Mouse (Mus musculus) CD8-positive naive resting alpha-beta T cell, adult 2 months (primary cell): ENCODE results near the gene Olfr1367.

Experiments used
- DNase-seq, 2 experiments: peaks; one replicate each; pipeline ENCODE4 v3.0.0; 2022; ENCODE audit warnings: low read depth in 2 of 2, low spot score in 2 of 2

The Olfr1367 gene

DNA sequence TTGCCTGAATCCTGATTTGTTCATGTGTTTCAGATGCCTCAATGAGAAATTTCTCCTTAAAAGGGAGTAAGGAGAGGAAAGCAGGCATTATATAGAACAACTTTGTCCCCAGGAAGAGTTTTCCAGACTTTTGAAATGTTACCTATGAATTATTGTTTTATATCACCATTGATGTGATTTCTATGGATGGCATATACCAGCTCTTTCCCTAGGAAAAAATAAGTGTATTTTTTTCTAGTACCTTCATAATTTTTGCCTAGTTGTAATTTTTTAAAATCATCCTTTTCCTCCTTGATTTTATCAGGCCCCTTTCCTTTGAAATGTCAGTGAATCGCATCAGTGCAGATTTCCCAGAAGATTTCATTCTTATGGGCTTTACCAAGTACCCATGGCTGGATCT, at the start of gene Olfr1367:
TSS of gene Olfr1367 (plus strand) at position 301 of the 400 bp plus-strand sequence.
- no peak for DNase-seq

- no peak for DNase-seq
These were observed 48.2 kb upstream of the Olfr1367 start for GRCm38 (mm10) chr13:21298557-21298956.

DNA sequence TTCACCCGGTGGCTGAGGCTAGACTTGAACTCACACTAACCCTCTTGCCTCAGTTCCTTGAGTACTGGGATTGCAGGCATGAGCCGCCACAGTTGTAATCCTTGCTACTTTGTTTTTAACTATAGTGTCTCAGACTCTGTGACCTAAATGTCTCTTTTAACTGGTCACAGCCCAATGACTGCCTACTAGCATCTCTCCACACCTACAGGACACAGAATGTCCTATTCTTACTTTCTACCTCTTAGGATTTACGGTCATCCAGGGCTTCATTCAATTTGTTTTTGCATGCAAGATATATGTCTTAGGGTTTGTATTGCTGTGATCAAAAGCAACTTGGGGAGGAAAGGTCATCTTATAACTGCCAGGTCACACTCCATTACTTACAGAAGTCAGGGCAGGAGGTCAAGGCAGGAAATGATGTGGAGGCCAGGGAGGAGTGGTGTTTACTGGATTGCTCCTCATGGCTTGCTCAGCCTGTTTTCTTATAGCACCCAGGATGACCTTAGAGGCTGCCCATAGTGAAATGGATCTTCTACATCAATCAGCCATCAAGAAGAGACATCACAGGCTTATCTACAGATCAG, 42.1 kb upstream of the Olfr1367 start:
- DNase-seq: no peak

- DNase-seq: no peak
These were observed 36.9 kb upstream of the Olfr1367 start for GRCm38 (mm10) chr13:21309788-21310187.

- no peak for DNase-seq
These were observed 34.8 kb upstream of the Olfr1367 start, which contains the start of gene Gpx6 for GRCm38 (mm10) chr13:21311926-21312325. Gene Gpx6 (plus strand): TSS chr13:21312125.

DNA sequence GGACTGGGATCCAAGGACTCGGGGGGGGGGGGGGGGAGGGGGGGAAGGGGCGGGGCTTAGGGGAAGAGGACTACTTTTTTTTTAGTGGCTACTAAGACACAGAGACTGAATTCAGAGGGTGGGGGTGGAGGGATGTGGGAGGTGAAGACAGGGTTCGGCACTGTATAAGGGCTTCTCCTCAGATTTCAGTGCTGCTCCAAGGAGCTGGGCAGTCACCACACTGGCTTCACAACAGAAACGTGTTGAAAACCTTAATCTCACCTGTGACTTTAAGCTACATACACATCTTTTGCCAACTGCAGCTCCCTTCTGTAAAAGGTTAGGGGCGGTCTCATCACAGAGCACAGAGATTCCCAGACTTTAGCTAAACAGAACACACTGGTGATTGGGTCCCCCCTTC, 33.9 kb upstream of the Olfr1367 start:
- DNase-seq: no peak

- DNase-seq: no peak
These were observed 32.8 kb upstream of the Olfr1367 start for GRCm38 (mm10) chr13:21313903-21314302.

- DNase-seq: no peak
These were observed 26.4 kb upstream of the Olfr1367 start for GRCm38 (mm10) chr13:21320262-21320661.

DNA sequence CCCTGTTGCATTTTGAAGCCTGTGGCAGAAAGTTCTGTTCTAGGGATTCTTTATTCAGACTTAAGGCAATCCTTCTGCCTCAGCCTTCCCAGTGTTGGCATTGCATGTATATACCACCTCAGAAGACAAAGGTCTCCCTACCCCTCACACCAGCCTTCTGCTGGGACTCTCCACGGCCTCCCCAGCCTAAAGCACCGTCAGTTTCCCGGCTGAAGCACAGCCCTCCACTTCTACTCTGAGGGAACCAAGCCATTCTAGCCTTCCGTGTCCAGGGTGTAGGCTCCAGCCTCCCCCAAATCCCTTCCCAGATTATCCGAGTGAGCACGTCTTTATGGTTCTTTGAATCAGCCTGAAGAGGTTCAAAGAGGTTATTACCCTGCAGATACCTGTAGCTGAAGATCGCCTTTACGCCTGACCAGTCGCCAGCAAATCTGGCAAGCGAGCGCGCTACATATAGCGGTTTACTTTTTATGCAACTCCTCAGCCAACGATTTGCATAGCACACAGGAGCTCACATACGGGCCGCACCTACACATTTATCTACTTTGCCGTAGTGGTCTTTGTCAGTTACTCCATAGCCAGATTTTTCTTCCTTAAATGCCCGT, 24.7 kb upstream of the Olfr1367 start:
- DNase-seq: no peak

DNA sequence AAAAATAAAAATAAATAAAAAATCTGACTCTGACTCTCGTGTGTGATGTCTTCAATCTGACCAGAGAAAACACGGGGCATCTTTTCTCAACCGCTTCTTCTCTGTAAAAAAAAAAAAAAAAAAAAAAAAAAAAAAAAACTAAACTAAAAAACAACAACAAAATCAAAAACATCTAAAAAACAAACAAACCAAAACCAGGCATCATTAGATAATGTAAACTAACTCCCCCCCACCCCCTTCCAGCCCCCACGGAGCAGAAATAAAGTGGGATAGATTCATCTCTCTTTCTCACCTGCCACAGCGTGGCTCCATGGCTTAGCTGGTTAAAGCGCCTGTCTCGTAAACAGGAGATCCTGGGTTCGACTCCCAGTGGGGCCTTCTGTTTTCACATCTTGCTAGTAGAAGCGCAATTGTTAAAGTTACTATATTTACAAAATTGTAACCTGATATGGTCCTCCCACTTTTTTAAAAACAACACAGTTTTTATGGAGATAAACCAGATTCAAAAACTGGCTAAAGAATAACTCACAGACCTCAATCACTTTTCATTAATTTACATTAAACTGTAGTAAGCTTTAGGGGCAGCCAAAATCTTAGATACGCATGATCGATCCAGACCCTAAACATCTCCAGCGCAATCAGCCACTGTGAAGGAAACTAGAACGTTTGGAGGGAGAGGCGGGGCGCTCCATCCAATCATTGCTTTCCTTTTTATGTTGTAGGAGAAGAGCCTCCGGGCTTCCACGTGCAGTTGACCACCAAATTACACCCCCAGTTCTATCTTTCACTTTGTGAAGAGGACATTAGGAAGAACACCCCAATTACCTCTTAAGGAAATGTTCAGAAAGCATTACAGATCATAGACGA, 24.0 kb upstream of the Olfr1367 start:
- no peak for DNase-seq

DNA sequence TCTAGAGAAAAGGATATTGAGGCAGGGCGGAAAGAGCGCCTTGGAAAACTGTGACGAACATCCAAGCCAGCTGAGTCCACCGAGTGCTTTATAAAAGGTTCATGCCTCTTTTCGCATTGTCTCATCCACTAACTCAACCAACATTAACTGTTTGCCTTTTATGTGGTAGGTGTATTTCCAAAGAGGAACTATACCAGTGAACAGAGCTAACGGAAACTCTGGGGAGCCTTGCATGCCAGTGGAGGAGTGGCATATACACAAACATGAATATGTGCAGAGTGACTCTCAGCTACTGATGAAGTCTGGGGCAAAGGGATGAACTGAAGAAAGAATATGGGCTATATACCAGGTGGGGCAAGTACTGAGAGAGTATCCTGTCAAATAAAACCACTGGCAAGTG, 23.3 kb upstream of the Olfr1367 start:
- DNase-seq: no peak

DNA sequence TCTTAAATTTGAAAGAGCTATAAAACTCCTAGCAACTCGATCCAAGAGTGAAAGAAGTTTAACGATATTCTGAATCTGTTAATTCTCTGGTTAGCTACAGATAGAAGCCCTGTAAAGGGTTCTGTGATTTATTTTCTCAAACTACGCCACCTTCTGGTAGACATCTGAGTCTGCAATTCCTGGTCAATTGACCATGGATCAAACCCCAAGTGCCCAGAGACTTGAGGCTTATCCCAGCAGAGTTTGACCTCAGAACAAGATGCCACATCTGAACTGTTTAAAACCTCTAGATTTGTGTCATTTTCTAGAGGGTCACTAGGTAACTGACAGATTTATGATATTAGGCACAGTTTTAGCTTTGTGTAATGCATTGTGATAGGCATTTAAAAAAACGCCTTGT, 20.5 kb upstream of the Olfr1367 start:
- DNase-seq: no peak

DNA sequence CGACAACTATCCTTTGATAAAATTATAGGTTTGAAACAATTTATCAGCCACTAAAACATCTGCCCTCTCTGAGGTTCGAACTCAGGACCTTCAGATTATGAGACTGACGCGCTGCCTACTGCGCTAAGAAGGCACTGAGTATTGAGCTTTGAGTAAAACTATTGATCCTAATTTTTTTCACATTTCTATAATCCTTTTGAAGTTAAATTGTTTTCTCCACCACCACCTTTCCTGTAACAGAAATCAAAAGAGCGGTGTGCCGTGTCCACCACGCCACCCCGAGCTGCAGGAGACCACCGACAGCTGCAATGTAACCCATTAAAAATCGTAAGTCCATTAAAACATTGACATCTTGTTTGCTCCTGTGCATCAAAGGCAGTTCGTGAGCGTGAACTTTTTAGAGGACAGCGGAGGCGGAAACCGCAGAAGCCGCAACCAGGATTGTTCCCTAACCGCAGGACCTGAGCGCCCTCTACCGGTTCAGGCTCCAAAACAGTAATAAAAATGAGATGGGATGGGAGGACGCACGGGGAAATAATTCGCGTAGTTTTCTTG, 20.0 kb upstream of the Olfr1367 start:
- DNase-seq: peak in 1 of 2 experiments; percentile 4

GRCm38 (mm10) chr13:21327424-21327823, 19.3 kb upstream of the Olfr1367 start:
- DNase-seq: no peak

GRCm38 (mm10) chr13:21350593-21350992, 3.9 kb downstream of the Olfr1367 start:
- no peak for DNase-seq

- DNase-seq: peak; percentile 47 to 67
These were observed 16.0 kb downstream of the Olfr1367 start, which contains the start of gene Zscan12 for GRCm38 (mm10) chr13:21362621-21363248. Gene Zscan12 (plus strand): TSS chr13:21362820.

DNA sequence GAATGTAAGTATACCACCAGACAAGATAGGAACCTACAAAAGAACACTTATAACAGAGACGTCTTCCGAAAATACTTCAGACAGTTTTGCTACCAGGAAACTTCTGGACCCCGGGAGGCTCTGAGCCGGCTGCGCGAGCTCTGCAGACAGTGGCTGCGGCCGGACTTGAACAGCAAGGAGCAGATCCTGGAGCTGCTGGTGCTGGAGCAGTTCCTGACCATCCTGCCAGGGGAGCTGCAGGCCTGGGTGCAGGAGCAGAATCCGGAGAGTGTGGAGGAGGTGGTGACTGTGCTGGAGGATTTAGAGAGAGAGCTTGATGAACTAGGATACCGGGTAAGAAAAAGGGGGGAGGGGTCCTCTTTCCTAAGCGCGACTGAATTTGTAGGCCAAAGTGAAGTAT, 17.0 kb downstream of the Olfr1367 start:
- no peak for DNase-seq

- peak; percentile 37 to 61 for DNase-seq
These were observed 19.9 kb downstream of the Olfr1367 start for GRCm38 (mm10) chr13:21366635-21367034.

DNA sequence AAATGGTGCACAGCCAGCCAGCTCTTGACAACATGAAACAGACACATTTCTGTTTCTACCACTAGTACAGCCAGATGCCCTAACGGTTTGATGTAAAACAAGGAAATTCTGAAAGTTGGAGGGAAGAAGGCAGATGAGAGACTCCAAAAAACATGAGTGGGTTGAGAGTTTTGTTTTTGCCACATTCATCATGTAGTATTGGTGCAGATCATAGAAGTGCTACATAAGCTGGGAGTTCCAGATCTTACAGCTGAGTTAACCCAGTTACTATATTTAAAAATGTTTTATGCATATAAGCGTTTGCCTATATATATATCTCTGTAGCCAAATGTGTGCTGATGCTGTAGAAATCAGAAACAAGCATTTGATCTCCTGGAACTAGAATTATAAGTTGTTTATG, 26.0 kb downstream of the Olfr1367 start:
- no peak for DNase-seq

GRCm38 (mm10) chr13:21377773-21378172, 31.1 kb downstream of the Olfr1367 start:
- no peak for DNase-seq

GRCm38 (mm10) chr13:21395211-21395610, 48.5 kb downstream of the Olfr1367 start:
- DNase-seq: no peak
